Mouse (Mus musculus): Measurements from ENCODE around the gene Ccr10. TPM values are rescaled to one million over a fixed set of nuclear protein-coding genes. Genes with fewer than 3 reads are reported as not detected.
A peak's percentile ranks its signal among the peaks of the same experiment; 100 is the strongest.

The Ccr10 gene
- polyA plus RNA-seq, 1 experiment from 2014 or later = 0.06 TPM

- DNase-seq (ENCODE audit: low spot score) (no peak), ATAC-seq (no peak)
- TF ChIP-seq EP300 (IDR thresholded peaks at IDR 0.05) (no peak), CTCF (IDR thresholded peaks at IDR 0.05) (no peak)
- Histone ChIP-seq H3K4me2 (replicated peaks; ENCODE audit: low read depth, low read length) (no peak overlapping the region), H3K4me1 (ENCODE audit: insufficient read depth, low read depth, low read length) (no peaks in the 10 kb centered on the region), H3K9me3 (ENCODE audit: low read length) (no peaks in the 10 kb centered on the region), H3K27ac (ENCODE audit: low read length) (no peak overlapping the region), H3K36me3 (ENCODE audit: insufficient read depth, low read length) (no peaks in the 10 kb centered on the region), H3K27me3 (replicated peaks; ENCODE audit: insufficient read depth, low read length) (no peaks in the 10 kb centered on the region), H3K9ac (replicated peaks; ENCODE audit: low read depth) (no peak overlapping the region), H3K4me3 (ENCODE audit: low read depth, low read length) (no peak overlapping the region)
- WGBS = 72% methylated on average over 13 of the region's 13 CpGs
These were observed 40.9 kb downstream of the Ccr10 start for GRCm38 (mm10) chr11:101134217-101134865.

- 36% methylated on average over 12 of the region's 12 CpGs for WGBS
- no peak overlapping the region for H3K4me2 ChIP-seq (replicated peaks; ENCODE audit: low read depth, low read length)
- H3K36me3 ChIP-seq (ENCODE audit: insufficient read depth, low read length) = no peaks in the 10 kb centered on the region
- TF ChIP-seq CTCF (IDR thresholded peaks at IDR 0.05) (no peak), EP300 (IDR thresholded peaks at IDR 0.05) (no peak)
- no peak overlapping the region for H3K9ac ChIP-seq (replicated peaks; ENCODE audit: low read depth)
- no peak overlapping the region for H3K4me3 ChIP-seq (ENCODE audit: low read depth, low read length)
- no peaks in the 10 kb centered on the region for H3K4me1 ChIP-seq (ENCODE audit: insufficient read depth, low read depth, low read length)
- H3K9me3 ChIP-seq (ENCODE audit: low read length) = no peaks in the 10 kb centered on the region
- H3K27me3 ChIP-seq (replicated peaks; ENCODE audit: insufficient read depth, low read length) = no peaks in the 10 kb centered on the region
- no peak overlapping the region for H3K27ac ChIP-seq (ENCODE audit: low read length)
- ATAC-seq (peak; percentile 56), DNase-seq (ENCODE audit: low spot score) (peak; percentile 44)
These were observed 42.2 kb downstream of the Ccr10 start for GRCm38 (mm10) chr11:101133037-101133436.

GRCm38 (mm10) chr11:101131701-101132100, 43.5 kb downstream of the Ccr10 start:
- TF ChIP-seq EP300 (IDR thresholded peaks at IDR 0.05) = no peak
- peak; percentile 62 for TF ChIP-seq CTCF (IDR thresholded peaks at IDR 0.05)
- Histone ChIP-seq H3K4me1 (ENCODE audit: insufficient read depth, low read depth, low read length) (no peaks in the 10 kb centered on the region), H3K27me3 (replicated peaks; ENCODE audit: insufficient read depth, low read length) (no peaks in the 10 kb centered on the region), H3K4me3 (ENCODE audit: low read depth, low read length) (no peak overlapping the region), H3K9ac (replicated peaks; ENCODE audit: low read depth) (no peak overlapping the region), H3K4me2 (replicated peaks; ENCODE audit: low read depth, low read length) (no peak overlapping the region), H3K27ac (ENCODE audit: low read length) (no peak overlapping the region), H3K36me3 (ENCODE audit: insufficient read depth, low read length) (no peaks in the 10 kb centered on the region), H3K9me3 (ENCODE audit: low read length) (no peaks in the 10 kb centered on the region)
- DNase-seq (ENCODE audit: low spot score) (peak; percentile 37), ATAC-seq (no peak)
- 83% methylated on average over 6 of the region's 6 CpGs for WGBS

GRCm38 (mm10) chr11:101131187-101131586, 44.1 kb downstream of the Ccr10 start:
- ATAC-seq (no peak), DNase-seq (ENCODE audit: low spot score) (no peak)

GRCm38 (mm10) chr11:101130056-101130756, 45.0 kb downstream of the Ccr10 start:
- peak; percentile 26 for DNase-seq (ENCODE audit: low spot score)

More at GRCm38 (mm10) chr11:101131187-101131586, 44.1 kb downstream of the Ccr10 start:
- H3K36me3 ChIP-seq (ENCODE audit: insufficient read depth, low read length) = no peaks in the 10 kb centered on the region
- TF ChIP-seq CTCF (IDR thresholded peaks at IDR 0.05) = no peak
- no peak for TF ChIP-seq EP300 (IDR thresholded peaks at IDR 0.05)
- 91% methylated on average over 2 of the region's 2 CpGs for WGBS
- no peaks in the 10 kb centered on the region for H3K27me3 ChIP-seq (replicated peaks; ENCODE audit: insufficient read depth, low read length)
- no peak overlapping the region for H3K4me2 ChIP-seq (replicated peaks; ENCODE audit: low read depth, low read length)
- H3K27ac ChIP-seq (ENCODE audit: low read length) = no peak overlapping the region
- no peak overlapping the region for H3K4me3 ChIP-seq (ENCODE audit: low read depth, low read length)
- H3K9ac ChIP-seq (replicated peaks; ENCODE audit: low read depth) = no peak overlapping the region
- H3K4me1 ChIP-seq (ENCODE audit: insufficient read depth, low read depth, low read length) = no peaks in the 10 kb centered on the region
- H3K9me3 ChIP-seq (ENCODE audit: low read length) = no peaks in the 10 kb centered on the region

GRCm38 (mm10) chr11:101128996-101129577, 46.2 kb downstream of the Ccr10 start:
- H3K27me3 ChIP-seq (replicated peaks; ENCODE audit: insufficient read depth, low read length) = no peaks in the 10 kb centered on the region
- TF ChIP-seq CTCF (IDR thresholded peaks at IDR 0.05) (no peak), EP300 (IDR thresholded peaks at IDR 0.05) (no peak)
- no peak overlapping the region for H3K9ac ChIP-seq (replicated peaks; ENCODE audit: low read depth)
- no peak overlapping the region for H3K4me3 ChIP-seq (ENCODE audit: low read depth, low read length)
- DNase-seq (ENCODE audit: low spot score) (no peak), ATAC-seq (no peak)
- H3K36me3 ChIP-seq (ENCODE audit: insufficient read depth, low read length) = no peaks in the 10 kb centered on the region; the same call in 1 of the 2 replicates
- WGBS = 73% methylated on average over 11 of the region's 11 CpGs
- no peaks in the 10 kb centered on the region for H3K4me1 ChIP-seq (ENCODE audit: insufficient read depth, low read depth, low read length)
- no peak overlapping the region for H3K27ac ChIP-seq (ENCODE audit: low read length)
- no peak overlapping the region for H3K4me2 ChIP-seq (replicated peaks; ENCODE audit: low read depth, low read length)
- H3K9me3 ChIP-seq (ENCODE audit: low read length) = no peaks in the 10 kb centered on the region

More at GRCm38 (mm10) chr11:101130056-101130756, 45.0 kb downstream of the Ccr10 start:
- no peaks in the 10 kb centered on the region; the same call in 1 of the 2 replicates for H3K36me3 ChIP-seq (ENCODE audit: insufficient read depth, low read length)
- 31% methylated on average over 18 of the region's 18 CpGs for WGBS
- no peak overlapping the region for H3K4me2 ChIP-seq (replicated peaks; ENCODE audit: low read depth, low read length)
- no peaks in the 10 kb centered on the region for H3K4me1 ChIP-seq (ENCODE audit: insufficient read depth, low read depth, low read length)
- TF ChIP-seq EP300 (IDR thresholded peaks at IDR 0.05) (no peak), CTCF (IDR thresholded peaks at IDR 0.05) (no peak)
- no peaks in the 10 kb centered on the region for H3K27me3 ChIP-seq (replicated peaks; ENCODE audit: insufficient read depth, low read length)
- no peak overlapping the region for H3K27ac ChIP-seq (ENCODE audit: low read length)
- no peaks in the 10 kb centered on the region for H3K9me3 ChIP-seq (ENCODE audit: low read length)
- H3K9ac ChIP-seq (replicated peaks; ENCODE audit: low read depth) = no peak overlapping the region
- ATAC-seq = peak; percentile 46; the same call in 1 of the 2 replicates
- no peak overlapping the region for H3K4me3 ChIP-seq (ENCODE audit: low read depth, low read length)
